Mouse (Mus musculus) thymus, postnatal 25 days (tissue): ENCODE measurements around the gene Olfr1423.
"Not testable (repeated sequence)": the region's sequence is repeated elsewhere in the genome, so short reads cannot be mapped to it uniquely, and the experiment has no call there.

Experiments used
- DNase-seq: peaks from one replicate; pipeline ENCODE4 v3.0.0; 2022

Gene Olfr1423

DNA sequence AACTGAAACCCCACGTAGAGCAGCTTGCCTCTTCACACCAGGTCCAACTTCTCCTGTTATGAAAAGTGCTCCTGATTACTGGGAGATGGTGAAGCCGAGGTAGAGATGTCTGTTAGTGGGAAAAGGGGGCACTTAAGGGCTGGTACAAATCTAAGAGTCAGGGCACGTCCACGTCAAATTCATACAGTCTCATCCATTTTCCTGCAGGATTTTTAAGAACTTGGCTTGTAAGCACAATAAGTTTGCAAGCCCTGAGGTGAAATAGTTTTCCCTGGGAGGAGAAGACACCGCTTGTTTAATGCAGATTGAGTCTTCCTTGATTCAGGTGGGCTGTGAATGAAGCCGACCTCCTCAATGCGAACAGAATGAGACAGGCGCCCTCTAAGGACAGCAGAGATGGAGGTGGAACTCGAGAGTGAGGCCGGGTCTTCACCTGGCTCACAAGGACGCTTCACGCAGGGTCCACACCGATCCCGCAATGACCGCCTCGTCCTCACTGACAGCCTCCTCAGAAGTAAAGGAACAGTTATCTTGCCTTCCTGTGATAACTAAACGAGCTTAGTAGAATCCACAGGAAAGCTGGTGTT, 34.7 kb downstream of the Olfr1423 start:
- peak; percentile 62 for DNase-seq

- peak; percentile 89 for DNase-seq
Observed at GRCm38 (mm10) chr19:12005376-12006360, 35.4 kb downstream of the Olfr1423 start.

DNA sequence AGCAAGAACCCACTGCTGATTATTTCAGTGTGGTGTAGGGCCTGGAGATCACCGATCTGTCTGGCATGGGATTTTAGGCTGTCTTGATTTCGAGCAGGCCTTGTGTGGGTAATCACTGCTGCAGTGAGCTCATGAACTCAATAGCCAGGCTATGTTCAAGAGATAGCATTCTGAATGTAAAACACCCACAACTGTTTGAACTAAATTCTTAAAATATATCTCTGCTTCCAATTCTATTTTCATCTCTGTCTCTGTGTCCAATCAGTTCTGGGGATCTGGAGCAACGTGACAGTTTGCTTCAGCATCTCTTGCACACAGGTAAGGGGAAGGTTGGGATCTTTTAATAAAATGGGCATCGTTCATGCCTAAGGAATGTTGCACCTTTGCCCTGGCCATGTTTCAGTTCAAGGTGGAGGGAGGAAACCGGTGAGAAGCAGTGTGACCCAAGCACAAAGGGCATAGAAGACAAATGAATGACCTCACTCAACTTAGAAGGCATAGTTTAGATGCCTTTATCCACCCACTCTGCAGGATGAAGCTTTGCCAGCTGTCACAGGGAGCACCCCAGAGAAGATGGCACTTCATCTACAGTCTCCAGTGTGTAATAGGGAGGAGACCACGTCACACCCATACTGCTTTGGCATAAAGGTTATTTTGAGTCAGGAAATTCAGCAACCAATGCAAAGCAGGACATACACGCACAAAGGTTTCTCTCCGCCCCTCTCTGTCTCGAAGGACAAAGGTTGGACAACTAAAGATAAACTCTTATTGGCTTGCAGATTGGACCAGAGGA, 36.7 kb downstream of the Olfr1423 start:
- no peak for DNase-seq

DNA sequence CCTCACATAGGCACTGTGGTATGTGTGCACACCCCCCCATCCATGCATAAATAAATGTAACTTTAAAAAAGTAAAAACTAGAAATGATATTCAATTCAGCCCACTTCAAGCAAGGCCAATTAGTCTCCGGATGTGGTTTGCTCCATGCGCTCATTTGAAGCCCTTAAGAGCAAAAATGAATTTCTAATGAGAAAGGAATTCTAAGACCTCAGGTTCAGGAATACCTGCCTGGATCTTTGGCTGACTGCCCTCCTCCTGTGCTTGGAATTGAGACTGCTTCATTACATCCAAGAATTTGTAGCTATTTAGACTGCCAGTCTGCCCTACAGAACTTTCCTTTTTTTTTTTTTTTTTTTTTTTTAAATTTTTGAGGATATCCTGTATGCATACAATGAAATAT, 37.5 kb downstream of the Olfr1423 start:
- DNase-seq = no peak

GRCm38 (mm10) chr19:12002791-12003190, 38.3 kb downstream of the Olfr1423 start:
- DNase-seq = no peak

DNA sequence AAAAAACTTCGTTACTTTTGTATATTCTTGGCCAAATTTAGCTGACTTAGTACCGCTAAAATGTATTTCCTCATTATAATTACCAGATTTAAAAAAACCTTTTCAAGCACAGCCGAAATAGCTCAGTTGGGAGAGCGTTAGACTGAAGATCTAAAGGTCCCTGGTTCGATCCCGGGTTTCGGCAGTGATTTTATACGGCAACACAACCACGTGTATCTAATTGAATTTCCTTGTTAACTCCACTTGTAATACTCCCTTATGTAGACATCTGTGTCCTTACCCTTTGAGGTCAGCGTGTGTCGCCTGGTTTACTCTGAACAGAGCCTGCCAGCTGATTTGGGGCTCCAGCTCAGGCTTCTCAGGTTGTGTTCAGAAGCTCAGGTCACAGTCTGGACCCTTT, 39.0 kb downstream of the Olfr1423 start:
- DNase-seq = peak; percentile 80

DNA sequence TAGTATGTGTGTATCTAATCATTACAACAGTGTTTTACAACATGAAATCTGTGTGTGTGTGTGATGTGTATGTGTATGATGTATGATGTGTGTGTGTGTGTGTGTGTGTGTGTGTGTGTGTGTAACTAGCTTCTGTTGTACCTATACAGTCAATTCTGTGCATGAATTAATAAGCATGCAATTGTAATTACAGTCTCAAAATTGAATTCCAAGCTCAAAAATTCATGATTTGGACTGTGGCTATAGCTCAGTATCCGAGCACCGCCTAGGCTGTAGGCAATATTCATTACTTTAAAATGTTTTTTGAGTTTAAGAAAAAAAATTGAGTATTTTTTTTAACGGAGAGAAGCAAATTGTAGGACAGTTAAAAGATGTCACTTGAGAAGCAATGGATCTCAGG, 39.4 kb downstream of the Olfr1423 start:
- no peak for DNase-seq

- DNase-seq = no peak
Observed at GRCm38 (mm10) chr19:11995722-11996448, 45.2 kb downstream of the Olfr1423 start.

DNA sequence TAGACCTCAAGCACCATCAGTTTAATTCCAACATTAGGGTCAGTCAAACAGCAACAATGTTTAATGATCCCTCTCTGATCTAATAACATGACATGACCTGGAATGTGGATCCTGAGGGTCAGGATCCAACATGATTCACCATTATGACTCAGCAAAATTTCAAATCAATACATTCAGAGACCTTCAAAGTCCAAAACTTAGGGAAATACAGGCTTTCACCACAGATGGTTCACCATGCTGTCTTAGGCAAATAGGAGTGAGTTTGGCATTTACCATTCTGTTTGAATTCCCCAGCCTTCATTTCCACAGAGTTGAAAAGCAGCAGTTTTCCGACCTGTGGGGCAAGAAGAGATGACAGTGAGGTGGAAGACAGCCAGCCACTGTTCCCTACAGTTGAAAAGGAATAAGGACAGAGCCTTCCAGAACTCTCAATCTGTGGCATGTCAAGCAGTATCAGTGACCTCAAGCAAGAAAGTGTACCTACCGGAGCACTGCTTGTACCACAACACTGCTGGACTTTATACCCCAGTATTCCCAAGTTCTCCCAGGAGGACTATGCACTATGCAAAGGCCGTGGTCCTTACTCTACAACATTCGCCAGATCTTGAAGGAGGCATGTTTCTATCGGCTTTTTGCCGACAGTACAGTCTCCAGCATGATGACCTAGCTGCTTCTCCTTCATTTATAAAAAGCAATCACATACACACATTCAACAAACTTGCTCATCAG, 46.2 kb downstream of the Olfr1423 start:
- DNase-seq = no peak

DNA sequence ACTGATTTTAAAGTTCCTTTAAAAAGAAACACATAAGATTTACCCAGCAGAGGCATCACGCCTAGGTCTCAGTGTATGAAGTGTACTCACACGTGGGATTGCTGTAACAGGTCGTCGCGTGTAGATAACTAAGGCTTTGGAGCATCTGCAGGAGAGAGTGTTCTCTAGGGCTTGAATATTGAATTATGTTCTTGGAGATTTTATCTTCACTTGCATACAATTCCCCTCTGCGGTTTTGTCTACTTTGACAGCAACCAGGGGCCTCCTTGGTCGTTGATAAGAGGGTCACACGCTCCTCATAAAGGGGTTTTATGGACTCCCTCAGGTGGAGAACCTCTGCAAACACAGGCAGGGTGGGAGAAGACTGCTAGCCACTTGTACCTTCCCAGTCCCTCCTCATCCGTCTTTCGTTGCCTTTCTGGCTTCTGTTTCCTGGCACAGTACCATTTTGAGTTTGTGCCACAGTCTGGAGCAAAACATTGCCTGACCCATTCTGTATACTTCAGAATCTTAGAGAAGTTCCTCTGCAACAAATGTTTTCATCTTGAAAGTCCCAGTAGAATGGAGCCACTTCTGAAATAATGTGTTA, 48.6 kb downstream of the Olfr1423 start:
- DNase-seq = no peak

DNA sequence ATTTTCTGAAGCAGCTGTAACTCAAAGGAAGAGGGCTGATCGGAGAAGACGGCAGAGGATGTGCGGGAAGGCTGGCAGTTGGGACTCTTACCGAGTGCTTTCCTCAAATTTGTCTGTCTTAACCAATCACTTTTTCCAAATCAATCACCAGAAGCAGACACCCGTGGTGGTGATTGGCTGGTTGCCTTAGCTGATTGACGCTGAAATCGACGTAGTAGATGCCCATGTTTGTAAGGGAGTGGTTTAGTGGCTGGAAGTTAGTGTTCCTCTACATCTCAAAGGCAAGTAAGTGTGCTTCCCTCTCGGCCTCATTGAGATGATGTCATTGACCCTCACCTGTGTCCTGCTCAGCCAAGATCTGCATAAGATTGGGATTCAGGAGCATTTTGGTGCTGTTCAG, 49.1 kb downstream of the Olfr1423 start:
- no peak for DNase-seq

DNA sequence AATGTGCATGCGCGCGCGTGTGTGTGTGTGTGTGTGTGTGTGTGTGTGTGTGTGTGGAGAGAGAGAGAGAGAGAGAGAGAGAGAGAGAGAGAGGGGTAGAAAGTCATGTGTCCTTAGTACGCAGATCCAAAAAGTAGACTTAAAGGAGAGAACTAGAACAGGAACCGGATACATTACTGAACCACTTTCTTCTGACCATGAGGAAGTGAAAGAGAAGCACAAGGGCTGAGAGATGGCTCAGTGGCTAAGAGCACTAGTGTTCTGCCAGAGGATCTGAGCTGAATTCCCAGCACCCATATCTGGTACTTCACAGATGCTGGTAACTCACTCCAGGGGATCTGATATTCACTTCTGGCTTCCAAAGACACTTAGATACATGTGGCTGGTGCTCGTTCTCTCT, 51.8 kb downstream of the Olfr1423 start:
- DNase-seq = no peak

GRCm38 (mm10) chr19:11987841-11988240, 53.3 kb downstream of the Olfr1423 start:
- DNase-seq = no peak

DNA sequence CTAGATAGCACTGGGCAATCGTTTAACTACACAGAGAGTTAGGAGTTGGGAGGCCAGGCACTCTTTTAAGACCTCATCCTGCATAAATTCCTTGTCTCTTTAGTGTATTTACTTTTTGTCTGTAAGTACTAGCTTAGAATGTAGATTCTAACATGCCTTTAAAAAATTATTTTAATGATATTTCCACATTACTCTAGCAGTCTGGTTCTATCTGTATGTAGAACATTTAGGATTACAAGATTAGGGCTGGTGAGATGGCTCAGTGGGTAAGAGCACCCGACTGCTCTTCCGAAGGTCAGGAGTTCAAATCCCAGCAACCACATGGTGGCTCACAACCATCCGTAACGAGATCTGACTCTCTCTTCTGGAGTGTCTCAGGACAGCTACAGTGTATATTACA, 56.5 kb downstream of the Olfr1423 start:
- not testable (repeated sequence) for DNase-seq
